Mouse (Mus musculus): ENCODE measurements at regions not wholly inside any gene's neighbourhood (a gene's known extent, or its start where the extent isn't known, plus 50 kb on each side); places are given as distances from the start of the nearest gene placed in this dataset.
A peak's percentile ranks its signal among the peaks of the same experiment; 100 is the strongest.

GRCm38 (mm10) chr13:52041467-52042421, 195.3 kb downstream of the Gadd45g start:
- DNase-seq = peak; percentile 71 to 77
- intact Hi-C loops (cut with DNase I) = no loop called here

GRCm38 (mm10) chr13:52042867-52043266, 196.4 kb downstream of the Gadd45g start:
- DNase-seq = no peak
- intact Hi-C loops (cut with DNase I) = no loop called here

GRCm38 (mm10) chr13:52043916-52044315, 197.4 kb downstream of the Gadd45g start:
- intact Hi-C loops (cut with DNase I) = no loop called here
- DNase-seq = no peak

- DNase-seq = no peak
- intact Hi-C loops (cut with DNase I) = no loop called here
Measured at GRCm38 (mm10) chr13:52045349-52045748, 198.9 kb downstream of the Gadd45g start.

- no peak for DNase-seq
- intact Hi-C loops (cut with DNase I) = loop anchor here (2.0 kb wide), 1 partner anchor 199 kb away; the partner anchor contains the start of gene Gadd45g
Measured at GRCm38 (mm10) chr13:52046020-52046419, 199.5 kb downstream of the Gadd45g start.

- intact Hi-C loops (cut with DNase I) = loop anchor here (2.0 kb wide), 1 partner anchor 200 kb away; the partner anchor contains the start of gene Gadd45g
Measured at GRCm38 (mm10) chr13:52046700-52047099, 200.2 kb downstream of the Gadd45g start.

GRCm38 (mm10) chr13:52047937-52048336, 201.5 kb downstream of the Gadd45g start:
- no peak for DNase-seq
- intact Hi-C loops (cut with DNase I) = loop anchor here (2.0 kb wide), 1 partner anchor 201 kb away; the partner anchor contains the start of gene Gadd45g

More at GRCm38 (mm10) chr13:52046700-52047099, 200.2 kb downstream of the Gadd45g start:
- DNase-seq = peak in 1 of 2 experiments; percentile 20

GRCm38 (mm10) chr13:52048777-52049176, 202.3 kb downstream of the Gadd45g start:
- intact Hi-C loops (cut with DNase I) = no loop called here
- no peak for DNase-seq

GRCm38 (mm10) chr13:52049249-52049648, 202.8 kb downstream of the Gadd45g start:
- no peak for DNase-seq
- intact Hi-C loops (cut with DNase I) = no loop called here

- intact Hi-C loops (cut with DNase I) = no loop called here
- DNase-seq = no peak
Measured at GRCm38 (mm10) chr13:52055741-52056140, 209.3 kb downstream of the Gadd45g start.

GRCm38 (mm10) chr13:52057456-52057855, 211.0 kb downstream of the Gadd45g start:
- intact Hi-C loops (cut with DNase I) = no loop called here
- DNase-seq = no peak

GRCm38 (mm10) chr13:52059756-52060417, 213.4 kb downstream of the Gadd45g start:
- DNase-seq = no peak
- intact Hi-C loops (cut with DNase I) = no loop called here

GRCm38 (mm10) chr13:52060418-52060870, 214.0 kb downstream of the Gadd45g start:
- intact Hi-C loops (cut with DNase I) = no loop called here
- no peak for DNase-seq

- intact Hi-C loops (cut with DNase I) = no loop called here
- DNase-seq = no peak
Measured at GRCm38 (mm10) chr13:52061454-52061853, 215.0 kb downstream of the Gadd45g start.

GRCm38 (mm10) chr13:52061881-52062280, 215.4 kb downstream of the Gadd45g start:
- DNase-seq = no peak
- intact Hi-C loops (cut with DNase I) = no loop called here

- DNase-seq = no peak
- intact Hi-C loops (cut with DNase I) = no loop called here
Measured at GRCm38 (mm10) chr13:52062576-52062975, 216.1 kb downstream of the Gadd45g start.

GRCm38 (mm10) chr13:52065274-52065673, 218.8 kb downstream of the Gadd45g start:
- intact Hi-C loops (cut with DNase I) = no loop called here
- DNase-seq = no peak

GRCm38 (mm10) chr13:52065720-52066119, 219.2 kb downstream of the Gadd45g start:
- DNase-seq = no peak
- intact Hi-C loops (cut with DNase I) = no loop called here

GRCm38 (mm10) chr13:52067048-52067447, 220.6 kb downstream of the Gadd45g start:
- no peak for DNase-seq
- intact Hi-C loops (cut with DNase I) = no loop called here

GRCm38 (mm10) chr13:52068886-52069439, 222.5 kb downstream of the Gadd45g start:
- intact Hi-C loops (cut with DNase I) = no loop called here
- no peak for DNase-seq

GRCm38 (mm10) chr13:52069714-52070113, 223.2 kb downstream of the Gadd45g start:
- intact Hi-C loops (cut with DNase I) = no loop called here
- no peak for DNase-seq
